Mouse (Mus musculus) left cerebral cortex, postnatal 4 days (tissue): ENCODE data around the gene F3. TPM values are rescaled to one million over a fixed set of nuclear protein-coding genes. Genes with fewer than 3 reads are reported as not detected.
"Not testable (repeated sequence)": the region's sequence is repeated elsewhere in the genome, so short reads cannot be mapped to it uniquely, and the experiment has no call there.

ENCODE experiments used
- DNase-seq: peaks from one replicate; pipeline ENCODE4 v3.0.0-alpha.2; 2022
- intact Hi-C: fragments of 180-260 bp; cut with DNase I; formaldehyde crosslinking; loops from one replicate; pipeline ENCODE4 v1.15.1; 2025
- total RNA-seq, 2 experiments: library from RNA; stranded (reverse); gene quantifications; 2 replicates each; pipeline ENCODE4 v1.2.3; 2021

Gene F3
- total RNA-seq, 2 experiments from 2014 or later: 15.2 to 16.6 TPM

- intact Hi-C loops: loop anchor here (5.0 kb wide), 2 partner anchors 185 to 430 kb away; no protein-coding TSS in a partner anchor
- DNase-seq: peak; percentile 62
Measured at GRCm38 (mm10) chr3:121737453-121737852, 14.1 kb downstream of the F3 start.

GRCm38 (mm10) chr3:121737901-121738300, 14.6 kb downstream of the F3 start:
- intact Hi-C loops: loop anchor here (5.0 kb wide), 2 partner anchors 186 to 431 kb away; no protein-coding TSS in a partner anchor
- DNase-seq: no peak

DNA sequence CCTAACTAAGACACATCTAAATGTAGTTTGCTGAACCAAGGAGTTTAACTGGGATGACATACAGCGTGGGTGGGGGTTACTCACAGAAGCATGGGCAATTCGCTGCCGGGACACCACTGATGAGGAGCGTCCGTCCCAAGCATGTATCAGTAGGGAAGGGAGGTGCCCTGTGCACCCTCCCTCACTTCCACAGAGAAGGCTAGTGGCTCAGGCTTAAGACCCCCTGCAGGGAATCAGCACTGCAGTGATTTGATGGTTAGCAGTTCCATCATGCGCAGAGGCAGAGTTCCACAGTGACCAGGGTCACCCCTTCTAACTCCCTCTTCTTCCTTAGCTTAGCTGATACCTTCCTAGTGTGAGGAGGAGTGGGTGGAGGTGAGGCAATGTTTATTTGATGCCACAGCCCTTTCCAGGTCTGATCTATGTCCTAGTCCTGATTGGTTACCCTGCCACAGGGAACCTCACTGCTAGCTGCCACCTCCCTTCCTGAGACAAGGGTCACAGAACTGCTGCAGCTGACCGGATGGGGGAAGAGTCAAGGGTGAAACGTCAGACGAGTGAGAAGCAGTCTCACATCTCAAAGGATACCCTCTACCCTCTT, 15.5 kb downstream of the F3 start:
- intact Hi-C loops: loop anchor here (5.0 kb wide), 2 partner anchors 187 to 432 kb away; no protein-coding TSS in a partner anchor
- no peak for DNase-seq

GRCm38 (mm10) chr3:121739489-121740213, 16.3 kb downstream of the F3 start:
- intact Hi-C loops: loop anchor here (5.0 kb wide), 2 partner anchors 187 to 432 kb away; no protein-coding TSS in a partner anchor
- no peak for DNase-seq

GRCm38 (mm10) chr3:121741186-121741848, 18.0 kb downstream of the F3 start:
- DNase-seq: not testable (repeated sequence)

DNA sequence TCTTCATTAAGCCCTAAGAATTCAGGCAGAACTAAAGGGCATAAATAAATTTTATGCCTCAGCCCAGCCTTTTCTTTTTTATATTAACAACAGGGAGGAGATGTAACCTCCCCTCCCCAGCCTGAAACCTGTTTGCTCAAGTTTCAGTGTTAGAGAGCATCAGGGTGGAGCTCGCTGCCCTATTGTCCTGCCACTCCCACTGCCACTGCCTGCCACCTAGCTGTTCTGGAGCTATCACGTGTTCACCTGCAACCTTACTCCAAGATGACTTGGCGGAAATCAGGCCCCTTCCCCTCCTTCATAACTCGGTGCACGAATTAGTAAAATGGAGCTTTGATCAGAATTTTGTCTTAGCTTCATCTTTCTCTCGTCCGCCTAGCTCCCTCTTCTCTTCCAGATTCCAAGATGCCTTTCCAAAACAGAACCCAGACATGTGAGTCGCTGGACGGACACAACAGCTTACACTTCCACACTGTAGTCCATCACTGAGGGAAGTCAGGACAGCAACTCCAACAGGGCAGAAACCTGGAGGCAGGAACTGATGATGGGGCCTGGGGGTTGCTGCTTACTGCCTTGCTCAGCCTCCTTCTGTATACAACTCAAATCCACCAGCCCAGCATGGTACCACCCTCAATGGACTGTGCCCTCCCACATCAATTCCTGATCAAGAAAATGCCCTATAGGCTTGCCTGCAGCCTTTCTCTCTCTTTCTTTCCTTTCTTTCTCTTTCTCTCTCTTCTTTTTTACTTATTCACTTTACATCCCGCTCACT, 31.2 kb downstream of the F3 start:
- DNase-seq, intact Hi-C loops: not testable (repeated sequence)

More at GRCm38 (mm10) chr3:121741186-121741848, 18.0 kb downstream of the F3 start:
- intact Hi-C loops: not testable (repeated sequence)

DNA sequence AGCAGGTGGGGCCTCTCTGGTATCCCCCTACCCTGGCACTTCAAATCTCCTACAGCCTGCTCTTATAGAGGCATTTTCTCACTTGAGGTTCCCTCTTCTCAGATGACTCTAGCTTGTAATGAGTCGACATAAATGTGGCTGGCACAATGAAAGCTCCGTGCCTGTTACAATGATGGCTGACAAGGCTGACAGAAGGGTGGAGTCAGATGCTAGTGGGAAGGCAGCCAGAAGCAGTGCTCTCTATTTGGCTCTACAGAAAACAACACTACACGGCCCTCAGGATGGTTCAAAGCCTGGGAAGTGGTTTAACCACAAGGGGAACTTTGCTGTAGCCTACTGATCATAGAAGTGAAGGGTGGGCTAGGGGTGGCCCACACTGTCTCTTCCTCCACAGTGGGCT, 31.8 kb downstream of the F3 start:
- DNase-seq: no peak
- intact Hi-C loops: no loop called here

- no peak for DNase-seq
- intact Hi-C loops: no loop called here
Measured at GRCm38 (mm10) chr3:121758373-121758772, 35.0 kb downstream of the F3 start.

DNA sequence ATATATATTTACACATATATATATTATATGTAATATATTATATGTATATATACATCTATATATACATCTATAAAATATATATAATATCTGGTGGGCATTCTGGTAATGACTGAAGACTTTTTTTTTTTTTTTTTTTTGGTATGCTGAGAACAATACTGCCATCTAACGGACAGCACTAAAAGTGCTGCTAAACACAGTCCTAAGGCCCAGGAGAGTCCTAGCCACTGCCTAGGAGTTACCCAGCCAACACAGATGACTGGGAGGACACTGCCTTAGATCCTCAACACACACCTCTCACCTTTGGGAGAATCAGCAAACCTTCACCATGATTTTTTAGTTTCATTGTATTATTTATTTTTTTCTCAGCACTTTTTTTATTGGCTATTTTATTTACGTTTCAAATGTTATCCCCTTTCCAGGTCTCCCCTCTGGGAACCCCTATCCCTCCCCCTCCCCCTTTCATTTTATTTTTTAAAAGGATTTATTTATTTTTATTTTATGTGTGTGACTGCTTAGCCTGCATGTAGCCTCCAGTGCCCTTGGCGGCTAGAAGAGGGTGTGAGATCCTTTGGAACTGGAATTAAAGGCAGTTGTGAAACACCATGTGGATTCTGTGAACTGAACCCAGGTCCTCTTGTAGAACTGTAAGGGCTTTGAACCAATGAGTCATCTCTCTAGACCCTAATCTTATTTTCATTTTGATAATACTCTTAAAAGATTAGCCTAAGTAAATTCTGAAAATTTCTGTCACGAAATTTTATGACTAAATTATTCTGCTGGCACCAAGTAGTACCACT, 38.9 kb downstream of the F3 start:
- DNase-seq: no peak
- intact Hi-C loops: no loop called here

DNA sequence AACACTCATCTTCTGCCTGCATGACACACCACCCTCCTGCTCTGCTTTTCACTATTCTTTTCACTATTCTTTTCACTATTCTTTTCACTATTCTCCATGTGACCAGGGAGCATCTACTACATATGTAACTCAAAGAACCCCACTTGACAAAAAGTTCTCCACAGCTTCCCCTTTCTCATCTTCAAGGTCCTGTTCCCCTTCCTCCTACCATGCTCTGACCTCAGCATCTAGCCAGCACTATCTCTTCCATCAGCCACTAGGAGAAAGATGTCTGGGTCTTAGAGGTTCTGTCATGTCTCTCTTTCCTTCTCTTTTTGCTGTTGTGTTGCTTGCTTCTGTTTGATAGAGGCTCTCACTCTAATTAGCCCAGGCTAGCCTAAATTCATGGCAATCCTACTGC, 42.7 kb downstream of the F3 start:
- intact Hi-C loops: no loop called here
- no peak for DNase-seq

- intact Hi-C loops: no loop called here
- no peak for DNase-seq
Measured at GRCm38 (mm10) chr3:121766818-121767217, 43.5 kb downstream of the F3 start.

DNA sequence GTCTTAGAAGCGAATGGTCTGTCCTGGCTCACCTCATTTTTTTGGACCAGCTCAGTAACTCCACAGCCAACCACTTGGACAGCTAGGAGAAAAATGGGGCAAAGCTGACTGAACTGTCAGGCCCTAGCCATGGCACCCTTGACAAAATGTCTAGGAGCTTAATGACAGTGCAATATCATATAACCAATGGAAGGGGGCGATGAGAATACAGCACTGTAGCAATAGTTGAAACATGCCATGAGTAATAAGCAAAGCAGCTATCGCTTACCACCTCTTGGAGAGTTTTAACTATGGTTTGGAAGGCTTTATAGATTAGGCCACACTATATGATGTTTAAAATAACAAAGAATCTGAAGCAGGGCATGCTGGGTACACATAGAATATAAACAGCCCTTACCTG, 45.4 kb downstream of the F3 start:
- no peak for DNase-seq
- intact Hi-C loops: no loop called here

- DNase-seq, intact Hi-C loops: not testable (repeated sequence)
Measured at GRCm38 (mm10) chr3:121773336-121773735, 50.0 kb downstream of the F3 start.

GRCm38 (mm10) chr3:121777943-121778342, 54.6 kb downstream of the F3 start:
- DNase-seq: peak; percentile 56
- intact Hi-C loops: no loop called here

- intact Hi-C loops: no loop called here
- DNase-seq: no peak
Measured at GRCm38 (mm10) chr3:121783020-121783419, 59.7 kb downstream of the F3 start.

Other genes starting within 250 kb of the F3 start
- under 1 TPM in 1 of 2 experiments, not detected in 1; 0.18 TPM for gene Slc44a3, start 191.1 kb upstream of the F3 start, total RNA-seq
- gene 4930432M17Rik, start 52.8 kb upstream of the F3 start, total RNA-seq: not detected
- gene Abcd3, start 91.8 kb downstream of the F3 start, total RNA-seq: 10 to 100 TPM; 73.3 to 79.7 TPM
- gene Arhgap29, start 229.0 kb downstream of the F3 start, total RNA-seq: 10 to 100 TPM; 50.7 to 56.0 TPM